Mouse (Mus musculus) right cerebral cortex, postnatal 4 days (tissue): ENCODE measurements at regions not wholly inside any gene's neighbourhood (a gene's known extent, or its start where the extent isn't known, plus 50 kb on each side); places are given as distances from the start of the nearest gene placed in this dataset.

Source experiments
- DNase-seq: peaks from one replicate; pipeline ENCODE4 v3.0.0-alpha.2; 2022

DNA sequence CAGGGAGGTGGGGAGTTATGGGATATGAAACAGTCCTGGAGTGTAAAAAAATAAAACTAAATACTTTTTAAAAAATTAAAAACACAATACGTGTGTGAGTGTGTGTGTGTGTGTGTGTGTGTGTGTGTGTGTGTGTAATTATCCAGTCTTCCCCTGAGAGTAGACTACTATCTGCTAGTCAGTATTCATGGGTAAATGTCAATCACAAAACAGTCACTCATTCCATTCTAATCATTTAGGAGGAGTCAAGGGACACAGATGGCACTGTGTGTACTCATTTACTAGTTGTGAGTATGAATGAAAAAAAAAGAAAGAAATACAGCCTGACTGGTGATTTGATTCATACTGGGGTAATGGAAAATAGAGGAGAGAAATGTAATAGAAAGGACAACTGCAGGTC is 226.5 kb downstream of the Mpdz start:
- DNase-seq = no peak

DNA sequence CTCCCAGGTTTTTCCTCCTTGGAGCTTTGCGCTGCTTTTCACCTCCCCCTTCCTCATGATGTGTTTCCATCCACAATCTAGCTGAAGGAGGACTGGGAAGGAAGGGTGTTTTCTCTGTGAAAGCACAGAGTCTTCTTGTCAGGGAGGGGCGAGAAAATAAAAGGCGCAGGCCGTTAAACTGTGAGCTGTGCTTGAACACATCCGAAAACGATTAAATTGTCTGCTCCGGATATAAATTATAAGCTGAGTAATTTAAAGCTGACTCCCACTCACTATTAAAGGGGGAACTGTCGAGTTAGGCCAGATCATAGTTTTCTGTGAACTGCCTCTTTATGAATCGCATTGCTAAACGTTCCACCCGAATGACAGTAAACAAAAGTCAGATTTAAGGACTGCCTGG is 224.6 kb downstream of the Mpdz start:
- no peak for DNase-seq

DNA sequence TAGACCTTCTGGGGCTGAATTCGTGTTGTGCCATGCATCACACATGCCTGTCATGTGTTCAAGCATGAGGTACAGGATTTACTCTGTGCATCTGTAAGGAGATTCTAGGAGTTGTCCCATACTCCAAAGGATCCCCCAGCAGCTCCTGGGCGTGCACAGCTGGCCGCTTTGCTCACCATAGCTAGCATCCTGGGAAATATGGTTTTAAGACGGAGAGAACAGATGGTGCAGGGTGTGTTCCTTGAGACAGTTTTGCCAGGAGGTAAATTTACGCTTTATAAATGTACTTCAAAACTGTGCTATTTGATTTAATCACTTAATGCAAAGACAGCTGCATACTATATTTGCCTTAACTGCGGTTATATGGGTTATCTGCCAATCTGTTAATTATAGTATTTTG is 220.6 kb downstream of the Mpdz start:
- no peak for DNase-seq

DNA sequence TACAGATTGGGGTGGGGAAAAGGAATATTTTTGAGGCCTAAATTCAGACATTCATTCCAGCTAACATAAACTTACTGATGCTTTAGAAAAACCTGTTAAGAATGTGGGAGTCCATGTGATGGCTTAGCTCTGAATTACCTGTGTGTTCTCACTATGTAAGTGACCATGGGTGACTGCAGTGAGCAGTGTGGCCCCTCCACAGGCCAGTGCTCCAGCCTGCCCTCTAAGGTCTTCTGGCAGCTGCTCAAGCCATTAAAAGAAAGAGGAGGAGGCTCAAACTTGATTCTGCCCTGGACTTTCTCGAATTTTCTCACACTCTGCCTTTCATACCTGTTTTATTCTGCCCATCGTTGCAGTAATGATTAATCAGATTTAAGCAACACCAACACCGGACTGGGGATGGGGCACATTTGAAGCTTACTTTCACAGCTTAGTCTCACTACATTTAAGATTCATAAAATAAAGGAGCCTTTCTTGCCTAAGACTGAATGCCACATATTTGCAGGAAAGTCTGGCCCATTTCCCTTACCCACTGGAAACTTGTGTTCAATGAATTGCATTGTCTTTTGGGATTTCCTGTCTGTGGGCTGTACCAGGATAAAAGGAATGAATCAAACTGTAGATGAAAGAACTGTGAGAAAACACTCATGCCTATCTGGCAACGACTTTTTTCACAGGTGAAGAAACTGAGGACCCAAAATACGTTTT is 220.0 kb downstream of the Mpdz start:
- DNase-seq = no peak
